Mouse (Mus musculus) heart, postnatal 0 days (tissue): ENCODE data around the gene Alcam.

ENCODE experiments used
- CTCF ChIP-seq: IDR thresholded peaks from 2 replicates; pipeline ENCODE4 v1.5.1; 2016; ENCODE audit warnings: antibody characterized with exemption, control low read depth, low read depth
- EP300 ChIP-seq: IDR thresholded peaks from 2 replicates; pipeline ENCODE4 v1.6.1; 2016; ENCODE audit warnings: antibody characterized with exemption, low read depth

GRCm38 (mm10) chr16:52333631-52334030 lies 120.2 kb downstream of the Alcam start:
- TF ChIP-seq CTCF (no peak), EP300 (no peak)
